Mouse (Mus musculus) adrenal gland, postnatal 36 days (tissue): ENCODE results near the gene Clec2h. TPM values are rescaled to one million over a fixed set of nuclear protein-coding genes. Genes with fewer than 3 reads are reported as not detected.

Source experiments
- total RNA-seq, 2 experiments: library from RNA; stranded (reverse); gene quantifications; 2 replicates each; pipeline ENCODE4 v1.2.3; 2021

Clec2h gene
- total RNA-seq, 2 experiments from 2014 or later, result 0.56 TPM; not detected in 1

Other genes starting within 250 kb of the Clec2h start
- gene Itfg2, start 237.5 kb upstream of the Clec2h start, total RNA-seq, result 10 to 100 TPM; 23.8 to 28.6 TPM
- 100 to 1,000 TPM; 222 to 269 TPM for gene Fkbp4, start 223.7 kb upstream of the Clec2h start, total RNA-seq
- gene Pzp, start 135.7 kb upstream of the Clec2h start, total RNA-seq, result 1 to 10 TPM in 1 of 2 experiments, under 1 TPM in 1; 0.26 to 1.9 TPM
- gene A2ml1, start 80.8 kb upstream of the Clec2h start, total RNA-seq, result not detected
- gene Klrb1a, start 38.9 kb upstream of the Clec2h start, total RNA-seq, result not detected
- gene Klrb1, start 60.7 kb downstream of the Clec2h start, total RNA-seq, result not detected
- gene Klrb1c, start 126.8 kb downstream of the Clec2h start, total RNA-seq, result under 1 TPM; 0.16 to 0.20 TPM
- gene Gm44511, start 163.9 kb downstream of the Clec2h start, total RNA-seq, result not detected
- gene Klrb1b, start 163.9 kb downstream of the Clec2h start, total RNA-seq, result under 1 TPM in 1 of 2 experiments, not detected in 1; 0.23 TPM
- gene Clec2i, start 225.2 kb downstream of the Clec2h start, total RNA-seq, result not detected
- under 1 TPM in 1 of 2 experiments, not detected in 1; 0.30 TPM for gene BC035044, start 228.7 kb downstream of the Clec2h start, total RNA-seq